Mouse (Mus musculus) right cerebral cortex, postnatal 25 days (tissue): ENCODE measurements around the gene Fem1a.

Experiments
- DNase-seq: peaks from one replicate; pipeline ENCODE4 v3.0.0; 2022

Fem1a gene

DNA sequence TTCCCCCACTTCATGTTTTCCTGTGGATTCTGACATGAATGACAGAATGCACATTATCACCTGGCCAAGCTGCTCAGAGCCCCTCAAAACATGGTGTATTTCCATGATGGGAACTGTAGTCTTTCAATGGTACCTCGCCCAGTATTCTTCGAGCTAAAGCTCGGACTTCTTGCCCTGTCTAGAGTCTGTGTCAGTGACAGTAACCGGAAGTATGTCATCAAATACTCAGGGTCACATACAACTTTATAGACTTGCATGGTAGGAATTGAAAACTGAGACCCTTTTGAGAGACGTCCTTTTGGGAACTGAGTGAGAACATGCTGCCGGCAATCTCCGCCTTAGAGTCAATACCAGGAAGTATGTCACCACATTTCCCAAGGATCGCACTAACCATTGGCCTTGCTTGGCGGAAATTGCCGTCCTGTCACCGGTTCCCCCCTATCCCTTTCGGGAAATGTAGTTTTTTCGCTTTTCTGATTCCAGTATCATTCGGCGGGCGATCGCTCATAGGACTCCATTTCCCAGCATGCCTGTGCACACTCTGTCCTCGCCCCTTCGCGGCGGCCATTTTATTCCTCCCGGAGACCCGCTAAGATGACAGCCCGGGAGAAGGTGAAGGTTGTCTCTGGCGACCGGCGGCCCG lies at the start of gene Fem1a:
Fem1a (plus strand) TSS at position 572 of the 643 bp plus-strand sequence.
- DNase-seq, result peak; percentile 94

- DNase-seq, result no peak
These were observed 49.5 kb upstream of the Fem1a start for GRCm38 (mm10) chr17:56206986-56207674.

DNA sequence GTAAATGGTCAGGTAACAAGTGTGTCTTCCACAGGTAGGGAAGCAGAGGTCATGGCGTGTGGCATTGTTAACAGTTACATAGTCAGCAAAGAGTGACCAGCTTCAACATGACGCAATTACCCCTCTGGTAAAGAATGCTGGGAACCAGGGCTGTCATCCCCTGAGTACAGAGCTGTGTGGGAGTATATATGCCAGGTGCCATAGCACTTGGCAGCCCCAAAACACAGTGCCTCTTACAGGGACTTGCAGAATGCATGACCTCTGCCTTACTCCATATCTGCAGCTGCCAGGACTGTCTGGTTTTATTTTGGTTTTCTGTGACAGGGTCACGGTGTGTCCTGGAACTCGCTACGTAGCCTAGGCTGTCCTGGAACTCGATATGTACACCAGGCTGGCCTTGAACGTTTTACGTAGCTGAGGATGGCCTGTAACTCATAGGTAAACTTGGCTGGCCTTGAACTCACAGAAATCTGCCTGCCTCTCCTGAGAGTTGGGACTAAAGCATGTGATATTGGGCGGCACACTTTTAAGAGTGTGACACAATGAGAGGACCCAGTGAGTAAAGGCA lies 48.6 kb upstream of the Fem1a start:
- DNase-seq, result no peak

DNA sequence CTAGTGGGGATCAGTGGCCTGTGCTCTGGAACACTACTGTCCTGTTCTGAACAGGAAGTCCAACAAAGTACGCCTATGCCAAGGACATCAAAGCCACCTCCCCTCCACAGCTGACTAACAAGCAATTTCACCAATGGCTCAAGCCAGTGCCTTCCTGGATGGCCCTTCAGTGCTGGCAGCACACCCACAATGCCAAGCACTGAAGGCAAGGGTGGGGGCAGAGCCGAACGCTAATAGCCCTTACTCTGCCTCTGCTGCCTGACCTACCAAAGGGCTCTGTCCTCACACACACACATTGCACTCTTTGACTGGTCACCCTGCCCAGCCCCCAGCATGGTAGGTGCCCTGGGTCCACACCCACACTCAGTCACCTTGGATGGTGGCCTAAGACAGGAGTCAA lies 47.8 kb upstream of the Fem1a start:
- no peak for DNase-seq

DNA sequence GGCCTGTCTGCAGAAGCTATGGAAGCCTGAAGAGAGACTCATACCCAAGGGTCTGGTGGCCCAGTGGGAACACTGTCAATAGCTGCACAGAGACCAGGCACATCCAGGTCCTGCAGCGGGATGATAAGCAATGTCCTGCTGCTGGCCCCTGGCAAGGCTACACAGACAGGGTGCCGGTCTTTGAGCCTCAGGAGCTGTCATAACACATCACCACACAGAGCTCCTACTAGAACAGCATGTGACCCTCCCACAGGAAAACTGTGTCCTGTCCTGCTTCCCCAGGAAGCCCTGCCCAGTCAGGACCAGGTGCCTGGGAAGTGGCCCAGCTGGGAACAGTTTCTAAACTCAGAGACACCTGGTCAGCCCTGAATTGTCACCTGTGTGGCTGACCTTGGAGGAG lies 45.5 kb upstream of the Fem1a start:
- DNase-seq, result no peak

DNA sequence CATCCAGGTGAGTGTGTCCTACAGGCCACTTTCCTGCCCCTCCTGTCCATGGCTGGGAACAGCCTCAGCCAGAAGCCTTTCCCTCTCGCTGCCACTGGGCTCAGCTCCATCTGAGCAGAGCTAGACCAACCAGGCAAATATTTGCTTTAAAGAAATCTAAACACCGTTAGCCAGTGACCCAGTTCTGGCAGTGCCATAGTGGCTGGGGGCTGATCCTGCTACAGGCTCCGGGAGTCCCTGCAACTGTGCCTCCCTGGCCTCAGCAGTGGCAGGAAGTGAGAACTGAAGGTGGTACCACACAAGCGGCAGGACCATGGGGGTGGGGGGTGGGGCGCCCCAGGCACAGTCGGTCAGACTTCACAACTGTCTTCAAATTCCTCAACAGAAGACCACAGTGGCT lies 43.9 kb upstream of the Fem1a start:
- no peak for DNase-seq

- no peak for DNase-seq
These were observed 42.4 kb upstream of the Fem1a start for GRCm38 (mm10) chr17:56214229-56214628.

DNA sequence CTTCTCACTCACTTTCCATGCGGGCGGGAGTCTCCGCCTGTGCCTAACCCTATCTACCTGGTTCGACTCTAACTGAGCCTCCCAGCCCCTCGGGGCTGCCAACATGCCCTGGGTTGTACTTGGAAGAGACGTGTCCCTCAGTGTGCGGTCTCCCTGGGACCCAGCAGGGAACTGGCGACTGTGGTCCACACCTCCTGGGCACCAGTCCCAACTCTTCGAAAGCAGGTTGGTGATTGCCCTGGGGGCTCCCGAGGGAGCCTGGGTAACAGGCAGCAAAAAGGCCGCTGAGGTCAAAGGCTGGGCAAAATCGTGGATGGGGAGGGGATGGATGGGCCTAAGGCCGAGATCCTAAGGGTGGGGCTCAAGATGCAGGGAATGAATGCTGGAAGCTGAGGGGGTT lies 38.9 kb upstream of the Fem1a start:
- no peak for DNase-seq

GRCm38 (mm10) chr17:56218377-56219191 lies 38.0 kb upstream of the Fem1a start, which contains the start of gene Dpp9:
Dpp9 (minus strand) TSS chr17:56218905.
- DNase-seq, result peak; percentile 90

- DNase-seq, result no peak
These were observed 37.4 kb upstream of the Fem1a start for GRCm38 (mm10) chr17:56219251-56219650.

- DNase-seq, result no peak
These were observed 36.8 kb upstream of the Fem1a start for GRCm38 (mm10) chr17:56219805-56220204.

GRCm38 (mm10) chr17:56224916-56225315 lies 31.7 kb upstream of the Fem1a start:
- DNase-seq, result no peak

DNA sequence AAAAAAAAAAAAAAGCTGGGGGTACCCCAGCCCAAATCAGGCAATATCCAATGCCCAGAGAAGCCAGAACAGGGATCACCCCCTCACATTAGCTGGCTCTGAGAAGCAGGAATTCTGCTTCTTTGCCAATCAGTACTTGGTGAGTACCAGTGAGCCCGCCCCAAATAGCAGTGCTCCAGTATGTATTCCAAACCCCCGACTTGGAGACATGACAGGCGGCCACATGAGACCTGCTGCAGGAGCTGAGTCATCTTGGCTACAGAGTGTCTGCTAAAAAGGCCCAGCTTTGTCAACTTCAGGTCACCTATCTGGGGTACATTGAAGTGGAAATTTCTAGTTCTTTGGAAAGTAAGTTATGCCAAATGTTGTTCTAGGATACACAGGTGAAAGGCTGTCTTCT lies 30.0 kb upstream of the Fem1a start:
- DNase-seq, result no peak

- DNase-seq, result peak; percentile 78
These were observed 26.7 kb upstream of the Fem1a start for GRCm38 (mm10) chr17:56229943-56230342.

GRCm38 (mm10) chr17:56233389-56233788 lies 23.2 kb upstream of the Fem1a start:
- DNase-seq, result no peak

DNA sequence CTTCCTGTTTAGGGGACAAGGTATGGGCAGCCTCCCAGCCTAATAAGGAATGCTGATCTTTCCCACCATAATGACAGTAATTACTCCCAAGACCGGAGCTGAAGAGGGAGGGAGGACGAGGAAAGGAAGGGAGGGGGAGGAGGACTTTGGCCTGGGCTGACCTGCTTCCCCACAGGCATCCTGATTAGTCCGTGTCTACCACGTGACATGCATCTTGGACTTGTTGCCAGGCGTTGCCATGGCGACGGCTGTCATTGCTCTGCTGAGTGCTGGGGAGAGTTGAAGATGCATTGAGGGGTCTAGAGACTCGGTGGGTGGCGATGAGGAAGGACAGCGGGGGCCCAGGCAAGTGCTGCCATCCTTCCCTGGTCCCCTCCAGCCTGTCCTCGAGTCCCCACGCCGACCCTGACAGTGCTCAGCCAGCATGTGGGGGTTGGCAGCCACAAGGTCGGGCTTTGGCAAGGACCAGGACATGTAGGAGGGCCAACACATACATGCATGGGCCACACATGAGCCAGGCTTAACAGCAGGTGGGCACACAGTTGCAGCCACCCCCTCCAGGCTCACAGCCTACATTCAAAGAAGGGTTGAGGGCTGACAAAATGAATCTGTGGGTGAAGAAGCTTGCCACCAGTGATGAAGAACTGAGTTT lies 22.7 kb upstream of the Fem1a start:
- peak; percentile 81 for DNase-seq

- DNase-seq, result peak; percentile 80
These were observed 14.8 kb upstream of the Fem1a start for GRCm38 (mm10) chr17:56241541-56242401.

DNA sequence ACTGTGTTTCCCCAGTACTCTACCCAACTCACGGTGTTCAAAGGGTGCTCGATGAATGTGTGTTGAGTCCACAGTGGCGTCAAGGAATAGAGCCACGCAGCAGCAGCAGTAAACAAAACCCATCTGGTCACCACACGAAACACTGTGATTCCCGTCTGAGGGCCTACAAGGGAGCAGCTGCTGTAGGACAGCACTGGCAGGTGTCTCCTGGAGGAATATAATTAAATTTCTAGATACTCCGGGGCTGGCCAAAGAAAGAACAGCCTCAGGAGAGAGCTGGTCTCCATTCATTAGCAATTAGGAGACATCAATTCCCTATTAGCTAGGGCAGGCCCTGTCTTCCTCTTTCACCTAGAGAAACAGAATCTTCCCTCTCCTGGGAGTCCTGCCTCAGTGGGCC lies 11.0 kb upstream of the Fem1a start:
- no peak for DNase-seq

GRCm38 (mm10) chr17:56251136-56251829 lies 5.3 kb upstream of the Fem1a start:
- peak; percentile 52 for DNase-seq

GRCm38 (mm10) chr17:56254695-56255094 lies 1.9 kb upstream of the Fem1a start:
- DNase-seq, result no peak

DNA sequence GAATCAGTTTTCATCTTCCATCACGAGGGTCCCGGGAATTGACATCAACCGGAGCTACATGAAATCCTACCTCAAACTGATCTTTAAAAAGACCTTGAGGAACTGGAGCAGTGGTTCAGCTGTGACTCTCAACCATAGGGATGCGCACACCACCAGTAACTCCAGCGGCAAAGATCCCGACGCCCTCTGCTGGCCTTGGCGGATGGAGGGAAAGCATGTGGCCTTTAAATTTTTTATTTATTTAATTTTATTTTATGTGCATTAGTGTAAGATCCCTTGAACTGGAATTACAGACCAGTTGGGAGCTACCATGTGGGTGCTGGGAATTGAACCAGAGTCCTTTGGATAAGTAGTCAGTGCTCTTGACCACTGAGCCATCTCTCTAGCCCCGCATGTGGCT lies 1.2 kb upstream of the Fem1a start:
- no peak for DNase-seq
